Mouse (Mus musculus): ENCODE results near the gene Itga11. TPM values are rescaled to one million over a fixed set of nuclear protein-coding genes. Genes with fewer than 3 reads are reported as not detected.
A peak's percentile ranks its signal among the peaks of the same experiment; 100 is the strongest.
"Not testable (repeated sequence)": the region's sequence is repeated elsewhere in the genome, so short reads cannot be mapped to it uniquely, and the experiment has no call there.

Itga11 gene
- polyA plus RNA-seq, 1 experiment from 2014 or later = not detected

- under 1% methylated on average over 66 of the region's 68 CpGs for WGBS (ENCODE audit: missing documents)
- Histone ChIP-seq H3K36me3 (ENCODE audit: inconsistent target) (no peaks in the 10 kb centered on the region), H3K27ac (peak within 1 kb of the TSS; percentile 99), H3K79me2 (ENCODE audit: inconsistent target) (peaks cover 46% of the 10 kb centered on the region), H3K4me3 (ENCODE audit: inconsistent target) (peak within 1 kb of the TSS; percentile 97)
These were observed 134.0 kb downstream of the Itga11 start, which contains the start of gene Fem1b for GRCm38 (mm10) chr9:62811516-62812121. Fem1b (minus strand) TSS chr9:62811934.

GRCm38 (mm10) chr9:62812216-62813049, 134.8 kb downstream of the Itga11 start:
- 29% methylated on average over 14 of the region's 14 CpGs for WGBS (ENCODE audit: missing documents)
- Histone ChIP-seq H3K79me2 (ENCODE audit: inconsistent target) (peaks cover 37% of the 10 kb centered on the region), H3K36me3 (ENCODE audit: inconsistent target) (no peaks in the 10 kb centered on the region), H3K27ac (peak overlapping the region; percentile 99), H3K4me3 (ENCODE audit: inconsistent target) (peak overlapping the region; percentile 22)

GRCm38 (mm10) chr9:62814751-62815150, 137.1 kb downstream of the Itga11 start:
- WGBS (ENCODE audit: missing documents) = 86% methylated on average over 2 of the region's 2 CpGs
- H3K36me3 ChIP-seq (ENCODE audit: inconsistent target) = no peaks in the 10 kb centered on the region
- H3K4me3 ChIP-seq (ENCODE audit: inconsistent target) = no peak overlapping the region
- H3K79me2 ChIP-seq (ENCODE audit: inconsistent target) = peaks cover 14% of the 10 kb centered on the region
- H3K27ac ChIP-seq = no peak overlapping the region

- Histone ChIP-seq H3K4me3 (ENCODE audit: inconsistent target) (no peak overlapping the region), H3K27ac (no peak overlapping the region), H3K79me2 (ENCODE audit: inconsistent target) (no peaks in the 10 kb centered on the region), H3K36me3 (ENCODE audit: inconsistent target) (no peaks in the 10 kb centered on the region)
- 91% methylated on average over 9 of the region's 9 CpGs for WGBS (ENCODE audit: missing documents)
These were observed 138.9 kb downstream of the Itga11 start for GRCm38 (mm10) chr9:62816323-62817098.

- WGBS (ENCODE audit: missing documents) = 52% methylated on average over 10 of the region's 12 CpGs
- H3K27ac ChIP-seq = no peak overlapping the region; the same call in 1 of the 2 replicates
- no peaks in the 10 kb centered on the region for H3K79me2 ChIP-seq (ENCODE audit: inconsistent target)
- H3K4me3 ChIP-seq (ENCODE audit: inconsistent target) = no peak overlapping the region
- H3K36me3 ChIP-seq (ENCODE audit: inconsistent target) = no peaks in the 10 kb centered on the region
These were observed 139.5 kb downstream of the Itga11 start for GRCm38 (mm10) chr9:62817099-62817571.

- Histone ChIP-seq H3K4me3 (ENCODE audit: inconsistent target) (no peak overlapping the region), H3K36me3 (ENCODE audit: inconsistent target) (no peaks in the 10 kb centered on the region), H3K27ac (no peak overlapping the region; the same call in 1 of the 2 replicates), H3K79me2 (ENCODE audit: inconsistent target) (no peaks in the 10 kb centered on the region)
- WGBS (ENCODE audit: missing documents) = 90% methylated on average over 4 of the region's 4 CpGs
These were observed 140.4 kb downstream of the Itga11 start for GRCm38 (mm10) chr9:62817828-62818614.

- Histone ChIP-seq H3K4me3 (ENCODE audit: inconsistent target) (no peak overlapping the region), H3K27ac (no peak overlapping the region), H3K79me2 (ENCODE audit: inconsistent target) (no peaks in the 10 kb centered on the region), H3K36me3 (ENCODE audit: inconsistent target) (no peaks in the 10 kb centered on the region)
- 100% methylated on average over 1 of the region's 3 CpGs for WGBS (ENCODE audit: missing documents)
These were observed 141.9 kb downstream of the Itga11 start for GRCm38 (mm10) chr9:62819494-62819893.

- not testable (repeated sequence) for H3K27ac ChIP-seq; H3K4me3 ChIP-seq (ENCODE audit: inconsistent target); H3K36me3 ChIP-seq (ENCODE audit: inconsistent target); H3K79me2 ChIP-seq (ENCODE audit: inconsistent target)
- WGBS (ENCODE audit: missing documents) = 94% methylated on average over 5 of the region's 6 CpGs
These were observed 142.3 kb downstream of the Itga11 start for GRCm38 (mm10) chr9:62819910-62820309.

GRCm38 (mm10) chr9:62820829-62821228, 143.2 kb downstream of the Itga11 start:
- Histone ChIP-seq H3K4me3 (ENCODE audit: inconsistent target) (no peak overlapping the region), H3K79me2 (ENCODE audit: inconsistent target) (no peaks in the 10 kb centered on the region), H3K27ac (no peak overlapping the region), H3K36me3 (ENCODE audit: inconsistent target) (no peaks in the 10 kb centered on the region)
- WGBS (ENCODE audit: missing documents) = 93% methylated on average over 6 of the region's 6 CpGs

- Histone ChIP-seq H3K27ac (no peak overlapping the region), H3K4me3 (ENCODE audit: inconsistent target) (no peak overlapping the region), H3K79me2 (ENCODE audit: inconsistent target) (no peaks in the 10 kb centered on the region), H3K36me3 (ENCODE audit: inconsistent target) (no peaks in the 10 kb centered on the region)
- WGBS (ENCODE audit: missing documents) = 98% methylated on average over 4 of the region's 7 CpGs
These were observed 144.2 kb downstream of the Itga11 start for GRCm38 (mm10) chr9:62821811-62822210.

GRCm38 (mm10) chr9:62825791-62826393, 148.3 kb downstream of the Itga11 start:
- Histone ChIP-seq H3K27ac (no peak overlapping the region), H3K4me3 (ENCODE audit: inconsistent target) (no peak overlapping the region), H3K79me2 (ENCODE audit: inconsistent target) (no peaks in the 10 kb centered on the region), H3K36me3 (ENCODE audit: inconsistent target) (no peaks in the 10 kb centered on the region)
- WGBS (ENCODE audit: missing documents) = 80% methylated on average over 7 of the region's 9 CpGs

- Histone ChIP-seq H3K4me3 (ENCODE audit: inconsistent target) (no peak overlapping the region), H3K79me2 (ENCODE audit: inconsistent target) (no peaks in the 10 kb centered on the region), H3K27ac (no peak overlapping the region), H3K36me3 (ENCODE audit: inconsistent target) (no peaks in the 10 kb centered on the region)
- WGBS (ENCODE audit: missing documents) = 83% methylated on average over 7 of the region's 7 CpGs
These were observed 148.8 kb downstream of the Itga11 start for GRCm38 (mm10) chr9:62826456-62826855.

- WGBS (ENCODE audit: missing documents) = 6% methylated on average over 16 of the region's 24 CpGs
- peak overlapping the region; percentile 14; the same call in 1 of the 2 replicates for H3K4me3 ChIP-seq (ENCODE audit: inconsistent target)
- H3K36me3 ChIP-seq (ENCODE audit: inconsistent target) = no peaks in the 10 kb centered on the region
- H3K79me2 ChIP-seq (ENCODE audit: inconsistent target) = no peaks in the 10 kb centered on the region
- H3K27ac ChIP-seq = peak overlapping the region; percentile 27
These were observed 150.5 kb downstream of the Itga11 start for GRCm38 (mm10) chr9:62827939-62828652.

Measured in macrophage (primary cell).